Mouse (Mus musculus): ENCODE results near the gene Itgb8. TPM values are rescaled to one million over a fixed set of nuclear protein-coding genes. Genes with fewer than 3 reads are reported as not detected.

Itgb8 gene
- polyA plus RNA-seq, 1 experiment from 2014 or later, result 3.5 TPM

DNA sequence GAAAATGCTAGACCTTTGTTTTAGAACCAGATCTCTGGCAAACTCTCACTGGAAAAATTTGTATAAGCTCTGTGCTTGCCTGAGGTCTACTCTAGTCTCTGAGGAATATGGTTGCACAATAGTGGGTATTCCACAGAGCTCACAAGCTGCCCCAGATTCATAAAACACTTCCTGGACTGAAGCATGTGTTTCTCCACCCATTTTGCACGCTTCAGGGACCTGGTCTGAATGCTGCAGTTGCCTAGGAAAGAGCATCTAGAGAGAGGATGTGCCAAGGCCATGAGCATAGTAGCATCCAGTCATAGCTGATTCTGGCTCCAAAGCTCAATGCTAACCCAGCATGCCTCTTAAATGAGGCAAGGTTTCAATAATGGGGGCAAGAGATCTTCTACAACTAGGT, 74.4 kb downstream of the Itgb8 start:
- Histone ChIP-seq H3K9ac (ENCODE audit: low read length) (no peak overlapping the region), H3K27ac (ENCODE audit: low read length) (peak overlapping the region; percentile 54), H3K36me3 (ENCODE audit: control insufficient read depth, insufficient read depth, low read length) (no peaks in the 10 kb centered on the region), H3K4me2 (ENCODE audit: low read depth, low read length) (no peak overlapping the region), H3K4me3 (replicated peaks; ENCODE audit: low read length) (no peak overlapping the region), H3K4me1 (ENCODE audit: control insufficient read depth, insufficient read depth, low read length) (peaks cover 7% of the 10 kb centered on the region), H3K9me3 (replicated peaks; ENCODE audit: control insufficient read depth, low read length) (no peaks in the 10 kb centered on the region), H3K27me3 (ENCODE audit: control insufficient read depth, insufficient read depth, low read length) (no peaks in the 10 kb centered on the region)
- WGBS, result 64% methylated on average over 1 of the region's 1 CpGs
- ATAC-seq (ENCODE audit: insufficient read depth, low FRiP score), result peak; percentile 37; the same call in 1 of the 2 replicates

DNA sequence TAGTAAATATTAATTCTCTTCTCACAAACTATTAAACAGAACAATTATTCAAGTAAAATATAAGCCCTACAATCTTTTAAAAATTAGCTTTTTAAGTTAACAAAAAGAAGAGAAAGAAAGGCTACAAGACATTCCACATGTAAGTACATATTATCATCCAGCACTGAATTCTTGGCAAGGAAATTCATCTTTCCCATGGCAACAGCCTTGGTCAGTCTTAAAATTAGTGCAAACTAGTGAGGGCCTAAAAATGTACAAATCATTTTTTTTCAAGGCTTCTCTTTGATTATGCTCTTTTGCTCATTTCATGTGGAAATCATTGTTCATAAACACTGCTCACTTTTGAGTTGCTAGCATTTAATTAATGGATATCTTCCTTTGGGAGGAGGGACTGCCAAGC, 77.8 kb downstream of the Itgb8 start:
- peaks cover 10% of the 10 kb centered on the region for H3K4me1 ChIP-seq (ENCODE audit: control insufficient read depth, insufficient read depth, low read length)
- no peak overlapping the region for H3K27ac ChIP-seq (ENCODE audit: low read length)
- no peak overlapping the region for H3K4me3 ChIP-seq (replicated peaks; ENCODE audit: low read length)
- no peak overlapping the region for H3K4me2 ChIP-seq (ENCODE audit: low read depth, low read length)
- no peaks in the 10 kb centered on the region for H3K36me3 ChIP-seq (ENCODE audit: control insufficient read depth, insufficient read depth, low read length)
- ATAC-seq (ENCODE audit: insufficient read depth, low FRiP score), result no peak
- no peaks in the 10 kb centered on the region for H3K9me3 ChIP-seq (replicated peaks; ENCODE audit: control insufficient read depth, low read length)
- no peak overlapping the region for H3K9ac ChIP-seq (ENCODE audit: low read length)
- no peaks in the 10 kb centered on the region for H3K27me3 ChIP-seq (ENCODE audit: control insufficient read depth, insufficient read depth, low read length)

DNA sequence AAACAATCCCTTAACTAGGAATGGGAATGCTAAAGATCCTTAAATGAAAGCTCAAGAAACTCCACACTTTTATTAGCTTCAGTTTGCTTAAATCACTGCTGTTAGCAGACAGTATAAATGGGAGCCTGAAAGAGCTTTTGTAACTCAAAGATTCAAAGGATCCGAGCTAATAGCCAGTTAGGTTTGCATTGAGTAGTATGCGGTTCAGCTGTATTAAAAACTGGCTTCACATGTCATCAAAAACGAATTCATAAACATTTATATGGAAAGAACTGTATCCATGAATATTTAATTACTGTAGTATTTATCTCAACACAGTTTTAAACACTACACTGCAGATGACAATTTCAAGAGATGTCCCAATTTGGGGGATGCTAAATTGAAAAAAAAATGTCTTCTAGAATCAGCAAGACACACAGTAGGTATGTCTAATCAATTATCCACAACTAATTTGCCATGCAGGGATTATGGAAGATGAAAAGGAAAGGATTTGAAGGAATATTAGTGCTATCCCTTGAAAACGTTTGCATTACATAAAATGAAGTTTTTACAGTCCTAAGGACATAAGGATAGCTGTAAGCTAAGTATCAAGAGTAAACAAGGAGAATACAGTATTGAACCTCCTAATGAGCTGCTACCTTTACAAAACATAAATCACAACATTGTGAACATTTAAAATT, 79.2 kb downstream of the Itgb8 start:
- Histone ChIP-seq H3K9me3 (replicated peaks; ENCODE audit: control insufficient read depth, low read length) (no peaks in the 10 kb centered on the region), H3K9ac (ENCODE audit: low read length) (no peak overlapping the region), H3K36me3 (ENCODE audit: control insufficient read depth, insufficient read depth, low read length) (no peaks in the 10 kb centered on the region), H3K4me3 (replicated peaks; ENCODE audit: low read length) (no peak overlapping the region), H3K4me2 (ENCODE audit: low read depth, low read length) (no peak overlapping the region), H3K4me1 (ENCODE audit: control insufficient read depth, insufficient read depth, low read length) (peaks cover 4% of the 10 kb centered on the region; the same call in 1 of the 2 replicates), H3K27me3 (ENCODE audit: control insufficient read depth, insufficient read depth, low read length) (no peaks in the 10 kb centered on the region), H3K27ac (ENCODE audit: low read length) (no peak overlapping the region)
- 60% methylated on average over 4 of the region's 4 CpGs for WGBS
- no peak for ATAC-seq (ENCODE audit: insufficient read depth, low FRiP score)

DNA sequence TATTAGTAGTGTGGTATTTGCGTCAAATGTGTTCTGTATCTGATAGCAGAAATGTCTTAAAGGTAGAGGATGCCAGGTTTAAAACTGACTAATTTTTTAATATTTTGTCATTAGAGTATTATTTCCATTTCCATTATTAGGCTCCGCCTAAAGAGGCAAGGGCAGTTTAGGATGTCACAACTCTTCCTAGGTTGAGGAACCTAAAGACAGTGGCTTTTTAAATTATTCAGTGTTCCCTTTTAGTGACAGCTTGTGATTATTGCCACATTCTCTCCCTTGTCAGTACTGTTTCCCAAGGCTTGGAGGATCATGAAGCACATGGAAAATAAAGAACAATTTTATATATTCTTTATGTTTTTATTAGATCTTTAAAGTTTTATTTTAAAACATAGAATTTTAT, 80.9 kb downstream of the Itgb8 start:
- ATAC-seq (ENCODE audit: insufficient read depth, low FRiP score), result no peak
- Histone ChIP-seq H3K27me3 (ENCODE audit: control insufficient read depth, insufficient read depth, low read length) (no peaks in the 10 kb centered on the region), H3K4me3 (replicated peaks; ENCODE audit: low read length) (no peak overlapping the region), H3K4me1 (ENCODE audit: control insufficient read depth, insufficient read depth, low read length) (0 out of 2 replicates have a peak, but pooled peaks cover 4% of the 10 kb centered on the region), H3K4me2 (ENCODE audit: low read depth, low read length) (no peak overlapping the region), H3K36me3 (ENCODE audit: control insufficient read depth, insufficient read depth, low read length) (no peaks in the 10 kb centered on the region), H3K9ac (ENCODE audit: low read length) (no peak overlapping the region), H3K9me3 (replicated peaks; ENCODE audit: control insufficient read depth, low read length) (no peaks in the 10 kb centered on the region), H3K27ac (ENCODE audit: low read length) (no peak overlapping the region)
- 89% methylated on average over 2 of the region's 2 CpGs for WGBS

DNA sequence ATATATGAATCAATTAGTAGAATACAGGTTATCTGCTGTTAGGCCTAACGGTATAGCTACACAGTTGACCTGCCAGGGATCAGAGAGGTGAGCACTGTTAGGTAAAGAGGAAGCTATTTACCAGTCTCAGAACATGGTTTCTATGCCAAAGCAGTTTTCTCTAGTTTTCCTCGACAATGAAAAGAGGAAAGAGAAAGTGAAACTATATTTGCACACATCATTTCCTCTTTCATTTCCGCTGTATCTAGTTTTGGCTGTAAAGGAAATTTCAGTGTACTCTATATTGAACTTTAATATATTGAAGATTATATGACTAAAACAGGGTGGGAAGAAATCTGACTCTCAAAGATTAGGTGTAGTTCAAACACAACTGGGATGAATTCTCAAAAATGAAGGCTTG, 81.5 kb downstream of the Itgb8 start:
- Histone ChIP-seq H3K9ac (ENCODE audit: low read length) (no peak overlapping the region), H3K27ac (ENCODE audit: low read length) (no peak overlapping the region), H3K36me3 (ENCODE audit: control insufficient read depth, insufficient read depth, low read length) (no peaks in the 10 kb centered on the region), H3K27me3 (ENCODE audit: control insufficient read depth, insufficient read depth, low read length) (no peaks in the 10 kb centered on the region), H3K4me3 (replicated peaks; ENCODE audit: low read length) (no peak overlapping the region), H3K9me3 (replicated peaks; ENCODE audit: control insufficient read depth, low read length) (no peaks in the 10 kb centered on the region), H3K4me1 (ENCODE audit: control insufficient read depth, insufficient read depth, low read length) (0 out of 2 replicates have a peak, but pooled peaks cover 4% of the 10 kb centered on the region), H3K4me2 (ENCODE audit: low read depth, low read length) (no peak overlapping the region)
- WGBS, result 76% methylated on average over 3 of the region's 3 CpGs
- no peak for ATAC-seq (ENCODE audit: insufficient read depth, low FRiP score)

DNA sequence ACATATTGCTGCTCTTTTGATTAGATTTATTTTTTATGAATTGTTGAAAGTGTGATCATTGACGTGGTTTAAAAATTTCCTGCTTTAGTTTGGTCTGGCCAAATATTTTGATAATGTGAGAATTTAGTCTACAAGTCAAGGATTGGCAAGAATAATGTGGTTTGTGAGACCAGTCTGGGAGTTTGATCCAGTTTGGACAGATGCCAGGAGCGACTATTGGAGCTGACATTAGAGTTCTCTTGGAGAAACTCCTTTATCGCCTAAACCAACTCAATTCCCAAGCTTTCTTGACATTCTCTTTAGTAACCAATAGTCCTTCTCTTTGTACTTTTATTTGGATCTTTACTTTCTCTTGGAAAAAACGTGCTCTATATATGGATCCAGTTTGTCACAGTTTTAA, 83.0 kb downstream of the Itgb8 start:
- WGBS, result 36% methylated on average over 4 of the region's 4 CpGs
- H3K4me1 ChIP-seq (ENCODE audit: control insufficient read depth, insufficient read depth, low read length), result 0 out of 2 replicates have a peak, but pooled peaks cover 4% of the 10 kb centered on the region
- H3K27me3 ChIP-seq (ENCODE audit: control insufficient read depth, insufficient read depth, low read length), result no peaks in the 10 kb centered on the region
- H3K4me2 ChIP-seq (ENCODE audit: low read depth, low read length), result no peak overlapping the region
- H3K4me3 ChIP-seq (replicated peaks; ENCODE audit: low read length), result no peak overlapping the region
- H3K36me3 ChIP-seq (ENCODE audit: control insufficient read depth, insufficient read depth, low read length), result no peaks in the 10 kb centered on the region
- H3K27ac ChIP-seq (ENCODE audit: low read length), result no peak overlapping the region
- no peak for ATAC-seq (ENCODE audit: insufficient read depth, low FRiP score)
- H3K9ac ChIP-seq (ENCODE audit: low read length), result no peak overlapping the region
- H3K9me3 ChIP-seq (replicated peaks; ENCODE audit: control insufficient read depth, low read length), result no peaks in the 10 kb centered on the region

DNA sequence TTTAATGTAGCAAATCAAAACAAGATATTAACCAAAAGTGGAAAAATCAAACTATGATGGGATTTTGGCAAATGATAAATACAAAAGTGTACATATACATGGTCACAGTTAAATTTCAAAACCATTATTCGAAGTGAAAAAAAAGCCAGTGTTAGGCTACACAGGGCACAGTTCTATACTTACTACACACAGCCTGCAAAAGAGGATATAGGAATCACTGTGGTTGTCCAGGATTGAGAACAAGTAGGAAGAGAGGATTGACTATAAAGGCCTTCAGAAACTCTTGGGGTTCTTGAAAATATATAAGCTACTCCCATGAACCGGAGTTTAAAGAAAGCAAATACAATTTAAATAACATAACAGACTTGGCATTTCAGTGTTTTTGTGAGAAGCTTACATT, 87.6 kb downstream of the Itgb8 start:
- Histone ChIP-seq H3K4me3 (replicated peaks; ENCODE audit: low read length) (no peak overlapping the region), H3K9me3 (replicated peaks; ENCODE audit: control insufficient read depth, low read length) (no peaks in the 10 kb centered on the region), H3K9ac (ENCODE audit: low read length) (no peak overlapping the region), H3K27me3 (ENCODE audit: control insufficient read depth, insufficient read depth, low read length) (no peaks in the 10 kb centered on the region), H3K27ac (ENCODE audit: low read length) (no peak overlapping the region), H3K36me3 (ENCODE audit: control insufficient read depth, insufficient read depth, low read length) (no peaks in the 10 kb centered on the region), H3K4me2 (ENCODE audit: low read depth, low read length) (no peak overlapping the region), H3K4me1 (ENCODE audit: control insufficient read depth, insufficient read depth, low read length) (0 out of 2 replicates have a peak, but pooled peaks cover under 1% of the 10 kb centered on the region)
- no peak for ATAC-seq (ENCODE audit: insufficient read depth, low FRiP score)
- WGBS, result 90% methylated on average over 2 of the region's 2 CpGs

DNA sequence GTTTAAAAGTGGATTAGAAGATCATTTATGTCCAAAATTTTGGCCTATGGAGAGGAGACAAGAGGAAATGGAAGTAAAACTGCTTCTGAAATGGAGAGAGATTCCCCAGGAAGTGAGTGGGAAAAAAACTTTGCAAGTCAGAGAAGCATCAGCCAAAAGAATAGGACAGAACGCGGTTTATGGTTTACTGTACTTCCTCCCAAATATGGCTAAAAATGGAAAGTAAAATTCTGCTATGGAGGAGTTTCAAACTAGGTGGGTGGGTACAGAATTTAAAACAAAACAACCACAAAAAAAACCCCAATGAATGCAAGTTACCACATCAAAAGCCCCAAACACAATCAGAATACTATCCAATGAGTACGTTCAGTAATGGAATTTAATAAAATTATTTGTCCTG, 90.8 kb downstream of the Itgb8 start:
- Histone ChIP-seq H3K27ac (ENCODE audit: low read length) (no peak overlapping the region), H3K9me3 (replicated peaks; ENCODE audit: control insufficient read depth, low read length) (no peaks in the 10 kb centered on the region), H3K36me3 (ENCODE audit: control insufficient read depth, insufficient read depth, low read length) (no peaks in the 10 kb centered on the region), H3K4me1 (ENCODE audit: control insufficient read depth, insufficient read depth, low read length) (no peaks in the 10 kb centered on the region), H3K4me3 (replicated peaks; ENCODE audit: low read length) (no peak overlapping the region), H3K4me2 (ENCODE audit: low read depth, low read length) (no peak overlapping the region), H3K9ac (ENCODE audit: low read length) (no peak overlapping the region), H3K27me3 (ENCODE audit: control insufficient read depth, insufficient read depth, low read length) (no peaks in the 10 kb centered on the region)
- WGBS, result 72% methylated on average over 3 of the region's 3 CpGs
- no peak for ATAC-seq (ENCODE audit: insufficient read depth, low FRiP score)

DNA sequence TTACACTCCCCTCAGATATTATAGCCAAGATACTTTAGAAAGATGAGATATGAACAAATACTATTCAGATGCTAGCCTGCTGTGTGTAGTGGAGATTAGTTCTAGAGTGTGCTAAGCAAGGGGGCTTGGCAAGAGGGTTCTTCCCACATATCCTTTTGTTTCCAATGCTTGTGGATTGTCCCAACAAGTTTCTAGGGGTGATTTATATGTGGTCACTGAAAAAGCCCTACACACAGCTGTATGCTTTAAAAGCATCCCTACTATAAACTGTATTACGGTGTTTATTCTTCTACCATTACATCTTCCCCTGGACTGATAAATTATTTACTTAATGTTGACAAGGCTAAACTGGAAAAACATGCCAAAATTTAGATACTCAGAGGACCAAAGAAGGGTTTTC, 92.6 kb downstream of the Itgb8 start:
- Histone ChIP-seq H3K4me2 (ENCODE audit: low read depth, low read length) (no peak overlapping the region), H3K36me3 (ENCODE audit: control insufficient read depth, insufficient read depth, low read length) (no peaks in the 10 kb centered on the region), H3K4me1 (ENCODE audit: control insufficient read depth, insufficient read depth, low read length) (no peaks in the 10 kb centered on the region), H3K27me3 (ENCODE audit: control insufficient read depth, insufficient read depth, low read length) (no peaks in the 10 kb centered on the region), H3K27ac (ENCODE audit: low read length) (no peak overlapping the region), H3K9me3 (replicated peaks; ENCODE audit: control insufficient read depth, low read length) (no peaks in the 10 kb centered on the region), H3K9ac (ENCODE audit: low read length) (no peak overlapping the region), H3K4me3 (replicated peaks; ENCODE audit: low read length) (no peak overlapping the region)
- peak; percentile 87 for ATAC-seq (ENCODE audit: insufficient read depth, low FRiP score)
- 63% methylated on average over 1 of the region's 1 CpGs for WGBS

All from stomach, embryonic 16.5 days (tissue).